Mouse (Mus musculus): Measurements from ENCODE around the gene Tbata.

DNA sequence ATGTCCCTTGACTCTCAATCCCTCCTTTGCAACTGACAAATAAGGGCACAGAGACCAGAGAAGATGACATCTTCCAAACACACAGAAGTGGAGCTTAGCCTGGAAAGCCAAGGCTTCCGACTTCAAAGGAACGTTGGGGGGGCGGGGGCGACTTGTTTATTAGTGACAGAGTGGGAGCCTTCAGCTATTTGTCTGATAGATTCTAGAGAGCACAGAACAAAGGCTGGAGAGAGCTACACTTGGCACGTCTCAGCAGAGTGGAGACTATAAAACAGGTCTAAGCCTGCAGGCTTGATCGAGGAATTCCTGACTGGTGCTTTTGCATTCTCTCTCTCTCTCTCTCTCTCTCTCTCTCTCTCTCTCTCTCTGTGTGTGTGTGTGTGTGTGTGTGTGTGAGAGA is 21.1 kb upstream of the Tbata start:
- TF ChIP-seq CTCF (IDR thresholded peaks at IDR 0.05; ENCODE audit: low read depth) (no peak), EP300 (IDR thresholded peaks at IDR 0.05; ENCODE audit: low read depth) (no peak)

Data from liver, postnatal 0 days (tissue).